Mouse (Mus musculus) ES-Bruce4 (cell line): ENCODE measurements around the gene Mast1. TPM values are rescaled to one million over a fixed set of nuclear protein-coding genes. Genes with fewer than 3 reads are reported as not detected.

Source experiments
- H3K27ac ChIP-seq: 2 replicates; pipeline ENCODE4 v1.5.1; 2012; ENCODE audit warnings: low read length, inconsistent platforms; ENCODE audit not compliant: insufficient read depth
- H3K27me3 ChIP-seq: 2 replicates; pipeline ENCODE4 v1.6.1; 2012; ENCODE audit warnings: mild to moderate bottlenecking, low read length, inconsistent platforms; ENCODE audit not compliant: control insufficient read depth, poor library complexity, insufficient read depth, severe bottlenecking
- H3K36me3 ChIP-seq: 2 replicates; pipeline ENCODE4 v1.6.1; 2012; ENCODE audit warnings: inconsistent platforms, mild to moderate bottlenecking, low read length, moderate library complexity; ENCODE audit not compliant: control insufficient read depth, poor library complexity, insufficient read depth, severe bottlenecking
- H3K4me1 ChIP-seq: one replicate; pipeline ENCODE4 v1.8.1; 2011; ENCODE audit warnings: low read length; ENCODE audit not compliant: control insufficient read depth, insufficient read depth
- H3K4me3 ChIP-seq: 2 replicates; pipeline ENCODE4 v1.5.1; 2011; ENCODE audit warnings: low read depth, mild to moderate bottlenecking, low read length
- H3K9ac ChIP-seq: 2 replicates; pipeline ENCODE4 v1.6.1; 2012; ENCODE audit warnings: low read depth, mild to moderate bottlenecking, inconsistent platforms; ENCODE audit not compliant: poor library complexity, severe bottlenecking
- H3K9me3 ChIP-seq: replicated peaks from 2 replicates; pipeline ENCODE4 v1.6.1; 2012; ENCODE audit warnings: mild to moderate bottlenecking, low read length, inconsistent platforms; ENCODE audit not compliant: control insufficient read depth, poor library complexity, insufficient read depth, severe bottlenecking
- CTCF ChIP-seq: IDR thresholded peaks from one replicate; pipeline ENCODE4 v1.8.1; 2011; ENCODE audit warnings: low read depth, low read length
- EP300 ChIP-seq: IDR thresholded peaks from 2 replicates; pipeline ENCODE4 v1.6.1; 2011; ENCODE audit warnings: low read depth, low read length; ENCODE audit not compliant: insufficient read depth
- POLR2A ChIP-seq: IDR thresholded peaks from one replicate; pipeline ENCODE4 v1.8.1; 2011; ENCODE audit warnings: low read length; ENCODE audit not compliant: insufficient read depth
- polyA plus RNA-seq: library from polyadenylated mRNA; stranded (reverse); fragments of >200 nt; gene quantifications from 2 replicates; pipeline ENCODE4 v1.2.4, GENCODE M21; 2011; ENCODE audit warnings: low read depth; ENCODE audit not compliant: missing spikeins, insufficient read depth, insufficient read length

Gene Mast1
- polyA plus RNA-seq: 0.73 and 1.5 TPM in 2 replicates

DNA sequence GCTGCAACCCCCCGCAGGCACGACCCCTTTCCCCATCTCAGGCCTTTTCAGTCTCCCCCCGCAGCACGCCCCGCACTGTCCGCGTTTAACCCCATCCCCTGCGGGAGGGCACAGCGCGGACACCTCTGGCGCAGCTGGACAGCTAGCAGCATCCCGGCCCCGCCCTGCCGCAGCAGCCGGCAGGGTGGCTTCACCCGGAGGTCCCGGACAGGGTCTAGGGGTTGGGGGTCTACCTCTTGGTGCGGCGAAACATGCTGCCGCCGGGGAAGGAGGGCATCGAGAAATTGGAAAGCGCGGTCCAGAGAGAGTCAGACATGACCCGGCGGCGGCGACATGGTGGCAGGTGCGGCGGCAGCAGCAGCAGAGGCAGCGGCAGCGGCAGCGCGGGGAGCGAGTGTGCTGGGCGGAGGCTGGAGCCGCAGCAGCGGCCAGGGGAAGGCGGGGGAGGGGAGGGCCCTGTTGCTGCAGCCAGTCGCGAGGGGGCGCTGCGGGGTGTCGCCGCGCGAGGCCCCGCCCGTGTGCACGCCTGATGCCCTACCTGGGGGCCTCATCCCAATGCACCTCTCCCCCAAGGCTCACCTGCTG is at the start of gene Mast1:
Gene Mast1, minus strand, starts transcription at position 398 of the 585 bp plus-strand sequence.
- Histone ChIP-seq H3K4me3 (peak within 1 kb of the TSS; percentile 87), H3K27ac (no peak within 1 kb of the TSS), H3K27me3 (no peaks in the 10 kb centered on the region; the same call in 1 of the 2 replicates), H3K4me1 (no peaks in the 10 kb centered on the region), H3K36me3 (no peaks in the 10 kb centered on the region), H3K9me3 (no peaks in the 10 kb centered on the region), H3K9ac (peak within 1 kb of the TSS; percentile 45)
- peak; percentile 72 for TF ChIP-seq CTCF
- no peak for TF ChIP-seq POLR2A

- no peaks in the 10 kb centered on the region for H3K36me3 ChIP-seq
- H3K27ac ChIP-seq: peak overlapping the region; percentile 10; the same call in 1 of the 2 replicates
- no peaks in the 10 kb centered on the region for H3K27me3 ChIP-seq
- TF ChIP-seq CTCF (no peak), POLR2A (no peak)
- peaks cover 8% of the 10 kb centered on the region for H3K4me1 ChIP-seq
- H3K9ac ChIP-seq: peak overlapping the region; percentile 74
- peak overlapping the region; percentile 73 for H3K4me3 ChIP-seq
- H3K9me3 ChIP-seq: no peaks in the 10 kb centered on the region
These were observed 49.3 kb upstream of the Mast1 start for GRCm38 (mm10) chr8:84986379-84986945.

- Histone ChIP-seq H3K27me3 (no peaks in the 10 kb centered on the region), H3K9ac (peak overlapping the region; percentile 74), H3K27ac (peak overlapping the region; percentile 79), H3K36me3 (no peaks in the 10 kb centered on the region), H3K9me3 (no peaks in the 10 kb centered on the region), H3K4me3 (peak overlapping the region; percentile 73), H3K4me1 (peaks cover 10% of the 10 kb centered on the region)
- TF ChIP-seq POLR2A: no peak
- peak; percentile 83 for TF ChIP-seq EP300
These were observed 48.7 kb upstream of the Mast1 start for GRCm38 (mm10) chr8:84985684-84986378.

- peak overlapping the region; percentile 73 for H3K4me3 ChIP-seq
- no peaks in the 10 kb centered on the region for H3K9me3 ChIP-seq
- peaks cover 10% of the 10 kb centered on the region for H3K4me1 ChIP-seq
- peak overlapping the region; percentile 74 for H3K9ac ChIP-seq
- H3K27ac ChIP-seq: peak overlapping the region; percentile 79
- H3K27me3 ChIP-seq: no peaks in the 10 kb centered on the region
- TF ChIP-seq EP300 (no peak), POLR2A (no peak), CTCF (no peak)
- H3K36me3 ChIP-seq: no peaks in the 10 kb centered on the region
These were observed 48.0 kb upstream of the Mast1 start for GRCm38 (mm10) chr8:84985049-84985683.

DNA sequence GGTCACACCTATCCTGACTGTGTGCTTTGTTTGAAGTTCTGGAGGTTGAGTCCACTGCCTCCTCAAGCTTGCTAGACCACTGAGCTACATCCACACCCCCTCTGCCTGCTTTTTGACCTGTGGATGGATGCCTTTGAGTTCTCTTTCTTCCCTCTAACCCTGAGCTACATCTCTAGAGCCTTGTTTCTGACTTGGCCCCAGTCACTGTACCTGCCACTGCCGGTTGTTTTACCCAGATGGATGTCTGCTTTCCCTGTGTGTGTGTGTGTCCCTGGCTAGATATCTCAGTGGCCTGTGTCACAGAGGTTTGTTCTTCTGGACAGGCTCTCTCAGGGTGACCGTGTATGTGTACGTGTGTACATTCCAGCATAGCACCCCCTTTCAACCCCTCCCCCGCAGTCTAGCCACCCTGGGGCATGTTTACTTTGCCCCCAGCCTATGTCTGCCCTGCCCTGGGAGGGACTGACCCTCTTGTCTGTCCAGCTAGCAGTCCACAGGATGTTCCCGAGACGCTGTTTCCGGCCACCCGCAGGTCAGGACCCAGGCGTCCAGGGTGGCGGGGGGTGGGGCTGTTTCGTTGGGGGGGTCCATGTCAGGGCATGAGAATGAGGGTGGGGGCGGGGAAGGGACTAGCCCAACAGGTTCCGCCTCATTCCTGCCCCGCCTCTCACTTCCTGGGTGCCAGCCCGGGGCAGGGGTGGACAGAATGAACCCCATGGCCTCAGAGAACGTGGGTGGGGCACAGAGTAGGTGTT is 47.3 kb upstream of the Mast1 start:
- Histone ChIP-seq H3K36me3 (no peaks in the 10 kb centered on the region), H3K9me3 (no peaks in the 10 kb centered on the region), H3K4me3 (peak overlapping the region; percentile 73; the same call in 1 of the 2 replicates), H3K4me1 (peaks cover 10% of the 10 kb centered on the region), H3K27me3 (no peaks in the 10 kb centered on the region), H3K27ac (peak overlapping the region; percentile 79), H3K9ac (peak overlapping the region; percentile 74)
- no peak for TF ChIP-seq POLR2A
- TF ChIP-seq EP300: peak; percentile 71; the same call in 1 of the 2 replicates
